Mouse (Mus musculus): ENCODE results near the gene Ssbp3.

DNA sequence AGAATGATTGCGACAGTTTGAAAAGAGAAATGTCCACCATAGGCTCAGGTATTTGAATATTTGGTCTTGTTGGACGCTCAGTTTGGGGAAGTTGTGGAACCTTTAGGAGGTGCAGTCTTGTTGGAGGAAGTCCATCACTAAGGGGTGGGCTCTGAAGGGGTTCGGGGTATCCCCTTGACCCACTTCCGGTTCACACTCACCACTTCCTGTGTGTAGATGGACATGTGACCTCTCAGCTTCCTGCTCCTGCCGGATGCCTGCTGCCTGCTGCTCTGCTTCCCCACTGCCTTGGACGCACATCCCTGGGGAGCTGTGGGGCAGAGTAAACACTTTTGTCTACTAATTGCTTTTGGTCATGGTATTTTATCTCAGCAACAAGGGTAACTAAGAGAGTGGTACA, 29.4 kb upstream of the Ssbp3 start:
- TF ChIP-seq GATA1 (IDR thresholded peaks at IDR 0.05; ENCODE audit: low read length), result no peak
- TF ChIP-seq TAL1 (IDR thresholded peaks at IDR 0.05; ENCODE audit: low read length), result no peak

All from erythroblast, embryonic 14.5 days (primary cell).